Mouse (Mus musculus) liver, embryonic 14.5 days (tissue): ENCODE results near the gene Cyth3. TPM values are rescaled to one million over a fixed set of nuclear protein-coding genes. Genes with fewer than 3 reads are reported as not detected.

ENCODE experiments used
- ATAC-seq: fragments of 200-750 bp; cut with Nextera tagmentation; 2 replicates; pipeline ENCODE4 v1.8.0; 2017; ENCODE audit warnings: moderate number of reproducible peaks, mild to moderate bottlenecking, moderate library complexity; ENCODE audit not compliant: insufficient read depth
- DNase-seq, 3 experiments: peaks; one replicate each; pipeline ENCODE4 v3.0.0-alpha.2; 2012 to 2013; ENCODE audit warnings: low read depth in 3 of 3, low spot score in 3 of 3
- H3K27ac ChIP-seq: fragments of 300-500 bp; sonication (generic); 2 replicates; pipeline ENCODE4 v1.5.1; 2014; ENCODE audit warnings: moderate library complexity, mild to moderate bottlenecking, control low read depth, inconsistent platforms
- H3K27me3 ChIP-seq: fragments of 300-500 bp; sonication (generic); 2 replicates; pipeline ENCODE4 v1.6.1; 2014; ENCODE audit warnings: mild to moderate bottlenecking, low read length, moderate library complexity; ENCODE audit not compliant: control insufficient read depth, insufficient read depth
- H3K36me3 ChIP-seq: fragments of 300-500 bp; sonication (generic); replicated peaks from 2 replicates; pipeline ENCODE4 v1.6.1; 2014; ENCODE audit warnings: low read depth; ENCODE audit not compliant: control insufficient read depth, insufficient read depth
- H3K4me1 ChIP-seq, 2 experiments: fragments of 200-500 bp in 1 of 2; fragments of 300-500 bp in 1 of 2; sonication (generic) in 1 of 2; replicated peaks; 2 replicates each; pipeline ENCODE4 v1.6.1; 2012 to 2014; ENCODE audit warnings: antibody characterized with exemption in 1 of 2, inconsistent platforms in 1 of 2, low read length in 1 of 2; ENCODE audit not compliant: control insufficient read depth in 2 of 2, insufficient read depth in 2 of 2
- H3K4me2 ChIP-seq: fragments of 300-500 bp; sonication (generic); 2 replicates; pipeline ENCODE4 v1.6.1; 2014; ENCODE audit warnings: low read depth, mild to moderate bottlenecking, control low read depth, moderate library complexity
- H3K4me3 ChIP-seq, 2 experiments: fragments of 200-500 bp in 1 of 2; fragments of 300-500 bp in 1 of 2; sonication (generic) in 1 of 2; 2 replicates each; pipeline ENCODE4 v1.5.1; 2012 to 2014; ENCODE audit warnings: low read depth in 2 of 2, low read length in 2 of 2, mild to moderate bottlenecking in 2 of 2, control low read depth in 1 of 2, inconsistent platforms in 1 of 2, moderate library complexity in 1 of 2; ENCODE audit not compliant: insufficient read depth in 1 of 2
- H3K9ac ChIP-seq: fragments of 300-500 bp; sonication (generic); replicated peaks from 2 replicates; pipeline ENCODE4 v1.6.1; 2014; ENCODE audit warnings: mild to moderate bottlenecking, control low read depth, moderate library complexity
- H3K9me3 ChIP-seq: fragments of 300-500 bp; sonication (generic); 2 replicates; pipeline ENCODE4 v1.6.1; 2016; ENCODE audit warnings: low read length, mixed read lengths; ENCODE audit not compliant: control insufficient read depth
- CTCF ChIP-seq: IDR thresholded peaks from 2 replicates; pipeline ENCODE4 v1.5.1; 2016; ENCODE audit warnings: antibody characterized with exemption, low read depth, control low read depth
- EP300 ChIP-seq: IDR thresholded peaks from 2 replicates; pipeline ENCODE4 v1.6.1; 2016; ENCODE audit warnings: antibody characterized with exemption, low read depth
- WGBS: fragments of 180-500 bp; shearing (Covaris S2); extraction: QIAGEN DNeasy Blood & Tissue Kit; methylation state at CpG from one replicate; pipeline ENCODE4 v1.1.7; 2014; ENCODE audit not compliant: insufficient replicate concordance; 5-methylcytosine and 5-hydroxymethylcytosine counted together
- polyA plus RNA-seq, 2 experiments: library from polyadenylated mRNA; depleted of rRNA in 1 of 2; stranded (reverse) in 1 of 2; unstranded in 1 of 2; fragments of >200 nt; fragmentation: Nextera tagmentation in 1 of 2; extraction: Ambion mirVana in 1 of 2; gene quantifications; 2 replicates each; pipeline versions ENCODE4 v1.2.1 to v1.2.3; 2012 to 2014

Gene Cyth3
- polyA plus RNA-seq, 2 experiments, result 24.1 to 28.1 TPM

- Histone ChIP-seq H3K9me3 (no peaks in the 10 kb centered on the region), H3K4me1 (no peaks in the 10 kb centered on the region), H3K4me2 (no peak overlapping the region), H3K27ac (no peak overlapping the region), H3K36me3 (no peaks in the 10 kb centered on the region), H3K4me3 (no peak overlapping the region), H3K27me3 (no peaks in the 10 kb centered on the region), H3K9ac (no peak overlapping the region)
- TF ChIP-seq CTCF, result no peak
- TF ChIP-seq EP300, result no peak
- DNase-seq (no peak), ATAC-seq (no peak)
- WGBS, result 76% methylated on average over 10 of the region's 10 CpGs
These were observed 15.5 kb upstream of the Cyth3 start for GRCm38 (mm10) chr5:143606756-143607155.

DNA sequence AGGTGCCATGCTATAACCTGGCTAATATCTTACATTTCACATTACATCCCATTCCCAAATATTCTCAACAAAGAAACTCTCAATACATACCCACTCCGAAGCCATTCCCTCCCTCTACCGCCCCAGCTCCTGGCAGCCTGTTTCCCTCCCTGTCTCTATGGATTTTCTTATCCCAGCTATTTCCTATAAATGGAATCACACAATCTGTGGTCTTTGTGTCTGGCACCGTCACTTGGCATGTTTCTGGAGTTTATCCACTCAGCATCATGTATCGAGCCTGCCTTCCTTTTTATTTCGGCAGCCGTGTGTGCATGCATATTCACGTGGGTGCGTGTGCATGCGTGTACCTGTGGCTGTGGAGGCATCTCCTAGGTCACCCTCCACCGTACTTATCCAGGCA, 14.1 kb upstream of the Cyth3 start:
- Histone ChIP-seq H3K4me3 (no peak overlapping the region), H3K9me3 (no peaks in the 10 kb centered on the region), H3K9ac (no peak overlapping the region), H3K4me2 (no peak overlapping the region), H3K27ac (no peak overlapping the region), H3K4me1 (no peaks in the 10 kb centered on the region), H3K27me3 (no peaks in the 10 kb centered on the region), H3K36me3 (no peaks in the 10 kb centered on the region)
- 83% methylated on average over 10 of the region's 10 CpGs for WGBS
- ATAC-seq (no peak), DNase-seq (no peak)
- TF ChIP-seq EP300 (no peak), CTCF (no peak)

DNA sequence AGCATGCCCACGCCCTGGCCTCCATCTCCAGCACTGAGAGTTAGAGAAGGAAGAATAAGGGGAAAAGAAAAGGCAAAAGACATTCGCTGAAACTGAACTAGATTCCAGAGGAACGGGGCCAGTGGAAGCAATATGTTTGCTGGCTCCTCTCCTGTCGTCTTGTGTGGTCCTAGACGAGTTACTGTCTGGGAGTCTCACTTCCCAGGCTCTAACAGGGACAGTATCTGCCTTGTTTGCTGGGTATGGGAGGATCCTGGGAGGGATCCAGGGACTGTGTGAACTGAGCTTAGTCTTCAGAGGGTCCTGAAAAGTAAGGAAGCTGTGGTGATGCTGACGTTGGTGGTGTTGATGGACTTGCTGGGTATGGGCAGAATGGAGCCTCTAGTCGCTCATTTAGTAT, 10.3 kb upstream of the Cyth3 start:
- H3K4me3 ChIP-seq, result no peak overlapping the region

GRCm38 (mm10) chr5:143613265-143613664, 9.0 kb upstream of the Cyth3 start:
- 74% methylated on average over 4 of the region's 4 CpGs for WGBS
- Histone ChIP-seq H3K4me2 (no peak overlapping the region), H3K4me1 (peaks cover 1 to 11% of the 10 kb centered on the region in 2 experiments), H3K27me3 (no peaks in the 10 kb centered on the region), H3K36me3 (no peaks in the 10 kb centered on the region), H3K4me3 (no peak overlapping the region), H3K9ac (no peak overlapping the region), H3K27ac (no peak overlapping the region), H3K9me3 (no peaks in the 10 kb centered on the region)
- DNase-seq (no peak), ATAC-seq (no peak)
- TF ChIP-seq EP300, result no peak
- no peak for TF ChIP-seq CTCF

More for the DNA sequence above, 10.3 kb upstream of the Cyth3 start:
- Histone ChIP-seq H3K4me1 (peaks cover 0 to 5% of the 10 kb centered on the region in 2 experiments; a peak in 2 of 4 replicates), H3K27ac (no peak overlapping the region), H3K4me2 (no peak overlapping the region), H3K9me3 (no peaks in the 10 kb centered on the region), H3K36me3 (no peaks in the 10 kb centered on the region), H3K27me3 (no peaks in the 10 kb centered on the region), H3K9ac (no peak overlapping the region)
- ATAC-seq, result no peak
- TF ChIP-seq EP300 (no peak), CTCF (no peak)
- 69% methylated on average over 7 of the region's 7 CpGs for WGBS
- no peak for DNase-seq

DNA sequence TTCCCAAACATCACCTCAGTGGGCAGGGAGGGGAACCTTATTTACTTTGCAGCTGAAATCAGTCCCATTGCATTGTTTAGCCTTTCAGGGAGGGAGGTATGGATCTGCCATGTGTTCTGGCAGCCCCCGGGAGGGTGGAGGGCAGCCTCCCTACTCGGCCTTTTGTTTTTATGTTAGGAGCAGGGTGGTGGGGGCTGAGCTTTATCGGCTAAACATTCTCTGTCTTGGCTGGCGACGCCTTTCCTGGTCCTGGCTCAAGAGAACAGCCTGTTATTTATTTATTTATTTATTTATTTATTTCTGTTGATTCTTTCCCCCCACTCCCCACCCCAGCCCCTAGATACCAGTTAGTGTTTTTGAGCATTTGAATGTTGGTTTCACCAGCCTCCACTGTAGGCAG, 7.7 kb upstream of the Cyth3 start:
- Histone ChIP-seq H3K27me3 (no peaks in the 10 kb centered on the region), H3K4me3 (no peak overlapping the region), H3K36me3 (no peaks in the 10 kb centered on the region), H3K27ac (no peak overlapping the region), H3K9ac (no peak overlapping the region), H3K4me1 (peaks cover 8 to 20% of the 10 kb centered on the region in 2 experiments), H3K4me2 (no peak overlapping the region), H3K9me3 (no peaks in the 10 kb centered on the region)
- DNase-seq (no peak), ATAC-seq (no peak)
- TF ChIP-seq EP300, result no peak
- TF ChIP-seq CTCF, result no peak
- 50% methylated on average over 5 of the region's 5 CpGs for WGBS
